Mouse (Mus musculus): Measurements from ENCODE around the gene Slc51a. TPM values are rescaled to one million over a fixed set of nuclear protein-coding genes. Genes with fewer than 3 reads are reported as not detected.
"Not testable (repeated sequence)": the region's sequence is repeated elsewhere in the genome, so short reads cannot be mapped to it uniquely, and the experiment has no call there.

The Slc51a gene
- polyA plus RNA-seq, 1 experiment from 2014 or later, result 0.39 TPM

GRCm38 (mm10) chr16:32457589-32458386, 29.9 kb downstream of the Slc51a start:
- Histone ChIP-seq H3K36me3 (peaks cover 9% of the 10 kb centered on the region; the same call in 1 of the 2 replicates), H3K9me3 (no peaks in the 10 kb centered on the region), H3K4me2 (no peak overlapping the region), H3K27me3 (no peaks in the 10 kb centered on the region), H3K9ac (no peak overlapping the region), H3K4me3 (no peak overlapping the region), H3K27ac (no peak overlapping the region), H3K4me1 (no peaks in the 10 kb centered on the region)
- WGBS, result 58% methylated on average over 10 of the region's 10 CpGs
- no peak for ATAC-seq (ENCODE audit: borderline replicate concordance, extremely low read depth, low FRiP score, low TSS enrichment)

- no peak overlapping the region for H3K4me2 ChIP-seq
- peaks cover 9% of the 10 kb centered on the region; the same call in 1 of the 2 replicates for H3K36me3 ChIP-seq
- no peaks in the 10 kb centered on the region for H3K27me3 ChIP-seq
- no peak overlapping the region for H3K27ac ChIP-seq
- 91% methylated on average over 1 of the region's 1 CpGs for WGBS
- ATAC-seq (ENCODE audit: borderline replicate concordance, extremely low read depth, low FRiP score, low TSS enrichment), result no peak
- no peak overlapping the region for H3K9ac ChIP-seq
- no peaks in the 10 kb centered on the region for H3K4me1 ChIP-seq
- no peak overlapping the region for H3K4me3 ChIP-seq
- H3K9me3 ChIP-seq, result no peaks in the 10 kb centered on the region
Observed at GRCm38 (mm10) chr16:32456761-32457160, 30.9 kb downstream of the Slc51a start.

- no peak overlapping the region for H3K27ac ChIP-seq
- H3K36me3 ChIP-seq, result peaks cover 10% of the 10 kb centered on the region; the same call in 1 of the 2 replicates
- H3K9ac ChIP-seq, result no peak overlapping the region
- ATAC-seq (ENCODE audit: borderline replicate concordance, extremely low read depth, low FRiP score, low TSS enrichment), result no peak
- no peaks in the 10 kb centered on the region for H3K27me3 ChIP-seq
- no peaks in the 10 kb centered on the region for H3K4me1 ChIP-seq
- no peaks in the 10 kb centered on the region for H3K9me3 ChIP-seq
- no peak overlapping the region for H3K4me3 ChIP-seq
- no peak overlapping the region for H3K4me2 ChIP-seq
Observed at GRCm38 (mm10) chr16:32456086-32456485, 31.6 kb downstream of the Slc51a start.

- WGBS, result 90% methylated on average over 5 of the region's 5 CpGs
- no peaks in the 10 kb centered on the region for H3K9me3 ChIP-seq
- no peak overlapping the region for H3K4me3 ChIP-seq
- H3K27ac ChIP-seq, result no peak overlapping the region
- no peak overlapping the region for H3K9ac ChIP-seq
- H3K4me1 ChIP-seq, result no peaks in the 10 kb centered on the region
- no peak overlapping the region for H3K4me2 ChIP-seq
- ATAC-seq (ENCODE audit: borderline replicate concordance, extremely low read depth, low FRiP score, low TSS enrichment), result no peak
- H3K36me3 ChIP-seq, result peaks cover 10% of the 10 kb centered on the region; the same call in 1 of the 2 replicates
- H3K27me3 ChIP-seq, result no peaks in the 10 kb centered on the region
Observed at GRCm38 (mm10) chr16:32454646-32455045, 33.0 kb downstream of the Slc51a start.

- no peak overlapping the region for H3K27ac ChIP-seq
- ATAC-seq (ENCODE audit: borderline replicate concordance, extremely low read depth, low FRiP score, low TSS enrichment), result no peak
- no peaks in the 10 kb centered on the region for H3K4me1 ChIP-seq
- H3K27me3 ChIP-seq, result no peaks in the 10 kb centered on the region
- no peaks in the 10 kb centered on the region for H3K9me3 ChIP-seq
- no peak overlapping the region for H3K4me3 ChIP-seq
- H3K36me3 ChIP-seq, result peaks cover 10% of the 10 kb centered on the region; the same call in 1 of the 2 replicates
- H3K9ac ChIP-seq, result no peak overlapping the region
- WGBS, result 88% methylated on average over 8 of the region's 8 CpGs
- H3K4me2 ChIP-seq, result no peak overlapping the region
Observed at GRCm38 (mm10) chr16:32453102-32453501, 34.6 kb downstream of the Slc51a start.

GRCm38 (mm10) chr16:32450133-32450532, 37.5 kb downstream of the Slc51a start:
- Histone ChIP-seq H3K4me3 (no peak overlapping the region), H3K27me3 (no peaks in the 10 kb centered on the region), H3K36me3 (peaks cover 7% of the 10 kb centered on the region; the same call in 1 of the 2 replicates), H3K9me3 (no peaks in the 10 kb centered on the region), H3K4me1 (no peaks in the 10 kb centered on the region), H3K4me2 (no peak overlapping the region), H3K9ac (no peak overlapping the region), H3K27ac (no peak overlapping the region)
- no peak for ATAC-seq (ENCODE audit: borderline replicate concordance, extremely low read depth, low FRiP score, low TSS enrichment)
- WGBS, result 89% methylated on average over 2 of the region's 2 CpGs

GRCm38 (mm10) chr16:32449665-32450064, 38.0 kb downstream of the Slc51a start:
- ATAC-seq (ENCODE audit: borderline replicate concordance, extremely low read depth, low FRiP score, low TSS enrichment), result no peak
- 55% methylated on average over 3 of the region's 3 CpGs for WGBS
- no peaks in the 10 kb centered on the region for H3K4me1 ChIP-seq
- H3K9ac ChIP-seq, result no peak overlapping the region
- H3K36me3 ChIP-seq, result peaks cover 4% of the 10 kb centered on the region; the same call in 1 of the 2 replicates
- no peaks in the 10 kb centered on the region for H3K9me3 ChIP-seq
- H3K4me3 ChIP-seq, result no peak overlapping the region
- H3K27ac ChIP-seq, result no peak overlapping the region
- H3K4me2 ChIP-seq, result no peak overlapping the region
- no peaks in the 10 kb centered on the region for H3K27me3 ChIP-seq

GRCm38 (mm10) chr16:32446563-32447138, 41.0 kb downstream of the Slc51a start:
- H3K4me2 ChIP-seq, result no peak overlapping the region
- H3K9ac ChIP-seq, result no peak overlapping the region
- H3K9me3 ChIP-seq, result no peaks in the 10 kb centered on the region
- H3K27ac ChIP-seq, result no peak overlapping the region
- no peak overlapping the region for H3K4me3 ChIP-seq
- no peaks in the 10 kb centered on the region for H3K27me3 ChIP-seq
- no peaks in the 10 kb centered on the region for H3K4me1 ChIP-seq
- WGBS, result 50% methylated on average over 2 of the region's 2 CpGs
- no peak for ATAC-seq (ENCODE audit: borderline replicate concordance, extremely low read depth, low FRiP score, low TSS enrichment)
- peaks cover under 1% of the 10 kb centered on the region; the same call in 1 of the 2 replicates for H3K36me3 ChIP-seq

- ATAC-seq (ENCODE audit: borderline replicate concordance, extremely low read depth, low FRiP score, low TSS enrichment), result no peak
- no peak overlapping the region for H3K27ac ChIP-seq
- no peaks in the 10 kb centered on the region for H3K9me3 ChIP-seq
- H3K27me3 ChIP-seq, result no peaks in the 10 kb centered on the region
- 92% methylated on average over 1 of the region's 1 CpGs for WGBS
- no peaks in the 10 kb centered on the region for H3K4me1 ChIP-seq
- no peak overlapping the region for H3K4me2 ChIP-seq
- no peaks in the 10 kb centered on the region for H3K36me3 ChIP-seq
- no peak overlapping the region for H3K9ac ChIP-seq
- H3K4me3 ChIP-seq, result no peak overlapping the region
Observed at GRCm38 (mm10) chr16:32445558-32445957, 42.1 kb downstream of the Slc51a start.

GRCm38 (mm10) chr16:32444615-32445014, 43.1 kb downstream of the Slc51a start:
- H3K27me3 ChIP-seq; ATAC-seq (ENCODE audit: borderline replicate concordance, extremely low read depth, low FRiP score, low TSS enrichment); H3K9ac ChIP-seq; H3K4me2 ChIP-seq; H3K4me3 ChIP-seq; H3K9me3 ChIP-seq; H3K27ac ChIP-seq; H3K36me3 ChIP-seq; H3K4me1 ChIP-seq: not testable (repeated sequence)
- 78% methylated on average over 3 of the region's 3 CpGs for WGBS

GRCm38 (mm10) chr16:32441432-32441831, 46.2 kb downstream of the Slc51a start:
- no peaks in the 10 kb centered on the region for H3K27me3 ChIP-seq
- no peak overlapping the region for H3K4me2 ChIP-seq
- 94% methylated on average over 3 of the region's 3 CpGs for WGBS
- no peak overlapping the region for H3K27ac ChIP-seq
- no peak for ATAC-seq (ENCODE audit: borderline replicate concordance, extremely low read depth, low FRiP score, low TSS enrichment)
- no peaks in the 10 kb centered on the region for H3K9me3 ChIP-seq
- no peak overlapping the region for H3K4me3 ChIP-seq
- no peak overlapping the region for H3K9ac ChIP-seq
- H3K4me1 ChIP-seq, result no peaks in the 10 kb centered on the region
- H3K36me3 ChIP-seq, result no peaks in the 10 kb centered on the region

GRCm38 (mm10) chr16:32437266-32437665, 50.4 kb downstream of the Slc51a start:
- Histone ChIP-seq H3K4me3 (no peak overlapping the region), H3K4me1 (peaks cover 11% of the 10 kb centered on the region), H3K36me3 (no peaks in the 10 kb centered on the region), H3K9ac (no peak overlapping the region), H3K4me2 (no peak overlapping the region), H3K27me3 (no peaks in the 10 kb centered on the region), H3K9me3 (no peaks in the 10 kb centered on the region), H3K27ac (no peak overlapping the region)
- 97% methylated on average over 1 of the region's 1 CpGs for WGBS
- ATAC-seq (ENCODE audit: borderline replicate concordance, extremely low read depth, low FRiP score, low TSS enrichment), result no peak
